24 mouse cellular contexts compared by ENCODE assay signal in the genomic region with DNA sequence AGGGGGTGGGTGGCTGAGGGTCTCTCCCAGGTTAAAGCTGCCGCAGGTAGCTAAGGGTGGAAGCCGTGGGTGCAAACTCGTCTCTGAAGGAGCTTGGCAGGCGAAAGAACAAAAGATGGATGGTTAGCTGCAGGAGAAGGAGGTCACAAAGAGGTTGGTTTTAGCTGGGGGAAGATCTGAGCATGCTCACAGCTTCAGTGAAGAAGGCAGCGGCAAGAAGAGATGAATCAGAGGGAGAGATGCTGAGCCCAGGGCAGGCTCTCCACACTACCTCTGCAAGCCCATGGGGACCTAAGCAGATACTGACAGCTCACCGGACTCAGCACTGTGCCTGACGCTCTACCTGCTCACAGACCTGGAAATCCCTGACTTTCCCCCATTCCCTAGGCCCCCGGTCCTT. TPM values are rescaled to one million over a fixed set of nuclear protein-coding genes. Genes with fewer than 3 reads are reported as not detected.
"Had no signal": no experiment of that assay in that cellular context is flagged by ENCODE, and none has a peak within 500 bp of the region (broad histone marks: within the 10 kb centered on the region; RNA-seq: fewer than 3 reads in every experiment).

No protein-coding gene starts in this region.

- H3K27ac ChIP-seq: kidney, postnatal 0 days; liver, embryonic 13.5 days; midbrain, embryonic 12.5 days; midbrain, embryonic 15.5 days; neural tube, embryonic 13.5 days had no signal

- ATAC-seq: intestine, postnatal 0 days; midbrain, embryonic 15.5 days had no signal

- H3K4me3 ChIP-seq: liver, embryonic 13.5 days; midbrain, embryonic 12.5 days; midbrain, embryonic 15.5 days; myocyte; neural tube, embryonic 13.5 days had no signal

- DNase-seq: kidney, adult 2 months; kidney, postnatal 25 days; liver, embryonic 13.5 days; lung, adult 2 months; lung, postnatal 14 days; lung, postnatal 4 days; retina, postnatal 1 day; thymus, adult 18-20 months; thymus, postnatal 14 days; thymus, postnatal 4 days had no signal

RNA-seq across cellular contexts. Expression of a gene that starts 6.1 kb away (rescaled TPM):
- total RNA-seq: megakaryocyte progenitor cell, adult 5-6 weeks; megakaryocyte-erythroid progenitor cell, adult 5-6 weeks; monocyte, adult 5-6 weeks; neutrophil, adult 5-6 weeks had no signal

RNA-seq across cellular contexts. Expression of a gene that starts 48.0 kb away (rescaled TPM):
- total RNA-seq: layer of hippocampus, postnatal 10 days; liver, adult 2 months; megakaryocyte-erythroid progenitor cell, adult 5-6 weeks; monocyte, adult 5-6 weeks; neutrophil, adult 5-6 weeks had no signal

RNA-seq across cellular contexts. Expression of a gene that starts 48.5 kb away (rescaled TPM):
- total RNA-seq: layer of hippocampus, adult 8-10 months; layer of hippocampus, postnatal 10 days; left cerebral cortex, postnatal 36 days; liver, adult 2 months; megakaryocyte progenitor cell, adult 5-6 weeks; megakaryocyte-erythroid progenitor cell, adult 5-6 weeks; monocyte, adult 5-6 weeks; neutrophil, adult 5-6 weeks had no signal
